Mouse (Mus musculus) MEL (cell line): ENCODE data around the gene Ffar1.

Experiments
- CHD2 ChIP-seq: IDR thresholded peaks from 2 replicates; pipeline ENCODE4 v1.6.1; 2011; ENCODE audit warnings: low read length, improper control_type of control experiment
- CTCF ChIP-seq, 3 experiments: IDR thresholded peaks in 2 of 3; conservative IDR thresholded peaks in 1 of 3; 2 replicates each; pipeline ENCODE4 v1.5.1; 2011 to 2012; ENCODE audit warnings: low read length in 3 of 3, low read depth in 2 of 3, mild to moderate bottlenecking in 2 of 3, improper control_type of control experiment in 1 of 3, inconsistent platforms in 1 of 3, mixed read lengths in 1 of 3, moderate library complexity in 1 of 3; ENCODE audit not compliant: control insufficient read depth in 1 of 3, insufficient read depth in 1 of 3, poor library complexity in 1 of 3, severe bottlenecking in 1 of 3
- JUND ChIP-seq: IDR thresholded peaks from 2 replicates; pipeline ENCODE4 v1.6.1; 2011; ENCODE audit warnings: low read depth, mild to moderate bottlenecking, improper control_type of control experiment, low read length
- POLR2A ChIP-seq, 2 experiments: IDR thresholded peaks; 2 replicates each; pipeline ENCODE4 v1.6.1; 2011 to 2012; ENCODE audit warnings: low read length in 2 of 2, mild to moderate bottlenecking in 2 of 2, control low read depth in 1 of 2, improper control_type of control experiment in 1 of 2, low read depth in 1 of 2, moderate library complexity in 1 of 2; ENCODE audit not compliant: control insufficient read depth in 1 of 2, insufficient read depth in 1 of 2, poor library complexity in 1 of 2
- RCOR1 ChIP-seq: IDR thresholded peaks from 2 replicates; pipeline ENCODE4 v1.6.1; 2012; ENCODE audit warnings: low read depth, mild to moderate bottlenecking, inconsistent platforms, low read length, improper control_type of control experiment

DNA sequence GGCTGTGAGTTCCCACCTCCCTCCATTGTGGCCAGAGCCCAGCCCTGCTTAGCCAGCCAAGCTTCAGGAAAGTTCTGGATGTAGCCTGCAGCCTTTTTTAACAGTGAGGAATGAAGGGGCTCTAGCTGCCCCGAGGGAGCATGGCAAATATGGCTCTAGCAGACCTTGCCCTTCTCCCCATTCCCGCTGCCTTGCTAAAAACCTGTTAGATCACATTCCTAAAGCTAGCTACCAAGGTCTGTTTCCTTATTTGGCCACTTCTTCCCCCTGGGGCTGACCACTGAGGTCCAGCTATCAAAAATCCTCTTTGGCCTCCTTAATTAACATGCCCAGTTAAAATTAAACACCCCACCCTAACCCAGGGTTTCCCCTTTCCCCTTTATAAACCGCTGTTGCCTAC lies 31.2 kb upstream of the Ffar1 start:
- TF ChIP-seq POLR2A (IDR thresholded peaks at IDR 0.05; ENCODE audit: control insufficient read depth in 1 of 2, insufficient read depth in 1 of 2, low read depth in 1 of 2, low read length in 2 of 2, poor library complexity in 1 of 2), result no peak
- no peak for TF ChIP-seq CHD2
- no peak for TF ChIP-seq CTCF (IDR thresholded peaks at IDR 0.05 in 2 of 3, conservative IDR thresholded peaks at IDR 0.05 in 1 of 3; ENCODE audit: control insufficient read depth in 1 of 3, insufficient read depth in 1 of 3, low read depth in 2 of 3, low read length in 3 of 3, poor library complexity in 1 of 3, severe bottlenecking in 1 of 3)
- no peak for TF ChIP-seq RCOR1
- TF ChIP-seq JUND, result no peak
